Mouse (Mus musculus): ENCODE measurements at regions not wholly inside any gene's neighbourhood (a gene's known extent, or its start where the extent isn't known, plus 50 kb on each side); places are given as distances from the start of the nearest gene placed in this dataset.
"Not testable (repeated sequence)": the region's sequence is repeated elsewhere in the genome, so short reads cannot be mapped to it uniquely, and the experiment has no call there.

DNA sequence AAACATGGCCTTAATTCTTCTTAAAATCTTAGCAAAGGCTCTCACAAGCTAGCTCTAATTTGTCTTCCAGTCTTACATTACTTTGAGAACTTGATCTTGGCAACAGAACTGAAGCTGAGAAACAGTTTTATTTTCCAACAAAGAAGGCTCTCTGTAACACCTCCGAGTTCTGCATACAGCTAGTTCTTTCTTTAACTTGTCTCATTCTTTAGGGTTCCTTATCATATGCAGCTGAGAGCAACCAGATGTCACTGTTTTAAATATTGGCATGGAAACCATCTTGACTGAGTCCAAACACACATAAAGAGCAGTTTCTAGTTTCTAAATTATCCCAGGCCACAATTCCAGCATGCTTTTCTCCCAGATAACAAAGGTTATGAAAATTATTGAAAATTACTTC, 969.9 kb downstream of the Diaph3 start:
- DNase-seq: no peak

DNA sequence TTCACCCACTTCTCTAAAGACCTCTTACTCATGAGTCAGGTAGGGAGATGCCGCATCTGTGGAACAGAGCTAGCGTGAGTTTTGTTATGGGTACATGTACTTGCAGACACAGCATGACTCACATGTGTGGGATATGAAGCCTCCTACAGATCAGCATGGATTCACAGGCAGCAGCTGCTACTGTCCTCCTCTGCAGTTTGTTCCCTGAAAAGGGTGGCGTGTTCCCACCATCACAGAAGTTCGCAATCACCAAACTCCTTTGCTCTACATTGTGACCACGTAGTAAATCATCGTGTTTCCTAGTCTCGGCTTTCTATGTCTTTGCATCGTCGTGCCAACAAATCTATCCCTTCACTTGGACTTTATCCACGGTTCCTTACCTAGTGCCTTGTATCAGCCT, 981.9 kb downstream of the Diaph3 start:
- no peak for DNase-seq

DNA sequence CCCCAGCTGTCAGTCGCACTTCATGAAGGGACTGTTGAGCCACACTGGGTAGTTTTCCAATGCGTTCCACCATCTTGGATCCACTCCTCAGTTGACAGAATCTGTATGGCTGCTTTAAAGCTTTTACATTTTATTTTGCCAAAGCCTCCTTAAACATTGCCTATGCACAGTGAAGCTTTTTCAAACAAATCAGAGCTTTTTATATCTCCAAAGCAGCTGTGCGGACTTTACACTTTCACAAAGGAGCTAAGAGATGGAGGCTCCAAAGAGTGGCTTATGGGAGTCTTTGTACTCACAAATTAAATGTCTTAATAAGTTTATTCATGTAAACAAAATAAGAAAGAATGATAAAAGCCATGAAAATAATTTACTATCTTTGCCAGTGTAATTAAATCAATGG, 986.3 kb downstream of the Diaph3 start:
- DNase-seq: no peak

DNA sequence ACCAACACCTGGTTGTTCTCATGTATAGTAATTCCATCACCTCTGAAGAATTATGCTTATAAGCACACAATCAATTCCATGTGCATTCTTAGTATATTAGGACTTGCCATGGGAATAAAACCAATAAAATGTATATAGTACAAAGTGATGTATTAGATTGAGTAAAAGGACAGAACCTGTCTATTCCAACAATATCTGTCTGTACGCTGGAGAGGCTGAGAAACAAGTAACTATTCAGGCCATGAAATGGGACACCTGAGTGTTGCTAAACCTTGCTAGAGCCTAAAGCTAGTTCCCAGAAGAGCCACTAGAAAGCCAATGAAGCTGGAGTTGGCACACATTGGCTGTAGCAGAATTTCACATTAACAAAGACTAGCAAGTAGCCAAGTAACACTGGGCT, 989.8 kb downstream of the Diaph3 start:
- DNase-seq: no peak

DNA sequence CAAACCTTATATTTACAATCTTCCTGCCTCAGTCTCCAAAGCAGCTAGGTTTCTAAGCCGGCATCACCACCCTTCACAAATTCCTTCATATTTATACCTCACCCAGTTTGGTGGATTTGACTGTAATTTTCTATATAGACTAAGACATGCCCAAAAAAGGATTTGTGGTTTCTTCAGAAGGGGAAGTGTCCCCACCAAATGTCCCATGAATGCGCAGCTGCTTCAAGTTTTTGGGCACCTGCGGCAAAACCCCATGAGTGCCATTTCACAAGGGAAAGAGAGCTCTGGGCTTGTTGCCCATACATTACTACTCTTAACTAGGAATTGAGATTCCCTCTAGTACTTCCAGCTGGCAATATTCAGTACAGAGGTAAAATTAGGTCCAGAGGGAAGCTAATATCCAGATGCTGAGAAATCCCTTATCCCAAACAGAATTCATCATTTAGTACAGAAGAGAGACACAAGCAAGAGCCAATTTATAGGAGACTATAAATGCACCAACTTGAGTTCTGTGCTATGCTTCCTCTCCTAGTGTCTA, 990.6 kb downstream of the Diaph3 start:
- no peak for DNase-seq

DNA sequence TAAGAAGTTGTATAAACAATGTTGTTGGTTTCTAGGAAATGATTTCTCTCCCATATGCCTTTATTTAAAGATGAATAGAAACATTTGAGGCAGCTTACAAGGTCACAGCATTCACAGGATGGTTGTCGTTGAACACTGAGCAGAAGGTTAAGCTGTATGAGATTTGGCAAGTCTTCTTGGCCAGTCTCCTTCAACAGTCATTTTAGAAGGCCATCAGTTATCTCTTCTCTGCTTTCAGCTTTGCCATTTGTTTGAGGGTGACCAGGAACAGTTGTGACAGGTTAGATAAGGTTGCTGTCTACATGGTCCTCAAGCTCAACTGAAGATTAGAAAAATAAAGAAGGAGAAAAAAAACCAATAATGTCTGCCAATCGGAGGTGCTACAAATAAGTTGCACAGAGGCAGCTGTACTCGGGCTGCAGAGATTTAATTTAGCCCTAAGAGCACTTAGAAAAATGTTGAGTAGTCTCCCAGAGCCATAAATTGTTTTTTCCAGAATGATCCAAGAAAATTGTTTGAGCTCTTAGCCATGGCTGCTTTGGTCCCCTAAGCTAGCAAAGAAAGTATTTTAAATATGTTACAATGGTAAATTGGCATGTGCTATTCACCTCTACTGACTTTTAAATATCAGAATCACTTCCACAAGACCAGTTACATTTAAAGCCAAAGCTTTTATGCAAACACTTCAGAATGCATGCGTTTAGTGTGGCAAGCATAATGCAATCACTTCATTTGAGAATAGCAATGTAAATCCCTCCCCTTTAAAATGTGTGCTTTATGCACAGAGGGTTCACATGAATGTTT, 1025.6 kb downstream of the Diaph3 start:
- DNase-seq: no peak

DNA sequence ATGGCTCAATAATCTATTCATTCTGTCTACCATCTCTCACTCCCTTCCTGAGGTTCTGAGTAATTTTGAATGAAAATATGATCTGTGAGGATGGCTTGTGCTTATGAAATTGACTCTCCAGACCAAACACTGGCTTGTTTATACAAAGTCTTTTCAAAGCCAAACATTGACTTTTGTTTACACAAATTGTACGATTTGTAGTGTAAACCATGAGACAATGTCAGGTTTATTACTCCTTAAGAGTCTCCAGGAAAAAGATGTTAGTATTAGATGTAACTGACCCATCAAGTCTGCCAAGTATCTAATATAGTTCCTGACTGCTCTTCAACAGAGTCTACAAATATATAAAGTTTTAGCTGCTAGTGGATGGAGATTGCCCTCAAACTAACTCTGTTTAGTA, 1039.5 kb downstream of the Diaph3 start:
- no peak for DNase-seq

DNA sequence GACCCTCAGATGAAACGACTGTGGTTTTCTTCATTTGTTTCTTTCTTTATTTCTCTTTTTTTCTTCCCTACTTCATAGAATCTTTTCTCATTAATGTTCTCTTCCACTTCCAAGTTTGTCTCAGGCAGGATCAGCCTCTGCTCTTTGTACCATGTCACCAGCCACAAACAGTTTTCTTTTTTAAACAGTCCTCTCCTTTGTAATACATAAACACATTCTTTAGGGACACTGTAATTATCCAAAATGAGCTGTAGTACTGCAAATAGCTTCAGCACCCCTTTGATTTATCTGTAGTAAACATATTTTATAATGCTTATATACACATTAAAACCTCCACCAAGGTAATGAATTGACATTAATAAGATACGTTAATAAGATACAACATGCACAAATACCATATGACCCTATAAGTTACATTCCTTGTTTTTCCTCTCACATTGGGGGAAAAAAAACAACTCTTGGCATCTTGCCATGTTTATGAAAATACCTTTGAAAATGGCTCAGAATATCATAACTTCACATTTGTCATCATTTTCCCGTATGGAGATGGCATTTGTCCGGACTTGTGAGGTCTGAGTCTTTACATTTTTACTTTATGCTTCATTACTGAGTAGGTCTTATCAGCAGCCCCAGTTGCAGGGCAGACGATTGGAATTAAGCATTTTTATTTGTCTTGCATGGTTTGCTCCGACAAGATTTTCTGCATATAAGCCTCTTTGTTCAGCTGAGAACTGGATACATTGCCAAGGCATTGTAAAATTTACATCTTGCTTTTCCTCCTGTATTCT, 1070.5 kb downstream of the Diaph3 start:
- DNase-seq: no peak

DNA sequence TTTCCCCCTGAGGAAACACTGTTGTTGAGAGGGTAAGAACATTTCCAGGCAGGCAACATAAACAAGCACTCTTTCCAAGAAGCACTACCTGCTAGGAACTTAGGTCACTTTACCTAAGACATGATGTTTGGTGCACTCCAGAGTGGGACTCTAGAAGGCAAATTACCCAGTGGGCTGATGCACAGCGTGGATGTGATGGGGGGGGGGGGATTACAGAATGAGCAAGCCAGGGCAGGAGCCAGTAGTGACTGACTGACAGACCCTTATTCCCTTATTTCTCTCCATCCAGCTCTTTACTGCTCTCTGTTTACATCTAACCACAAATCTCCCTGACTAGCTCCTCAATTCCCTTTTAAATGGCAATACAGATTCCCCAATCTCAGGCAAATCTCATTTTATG, 1071.7 kb downstream of the Diaph3 start:
- DNase-seq: no peak

DNA sequence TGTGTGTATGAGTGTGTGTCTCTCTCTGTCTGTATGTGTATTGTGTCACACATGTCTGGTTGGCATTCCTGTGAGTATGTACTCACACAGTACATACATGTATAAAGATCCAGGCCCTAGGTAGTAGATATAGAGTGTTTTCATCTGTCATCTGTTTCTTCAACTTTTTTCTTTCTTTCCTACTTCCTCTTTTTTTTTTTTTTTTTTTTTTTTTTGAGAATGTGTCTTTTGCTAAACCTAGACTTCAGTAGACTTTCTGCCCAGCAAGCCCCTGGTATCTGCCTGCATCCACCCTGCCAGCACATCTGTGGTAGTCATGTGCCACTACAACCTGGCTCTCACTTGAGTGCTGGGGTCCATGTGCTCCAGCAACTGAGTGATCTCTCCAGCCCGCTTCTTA, 1073.3 kb downstream of the Diaph3 start:
- DNase-seq: no peak

DNA sequence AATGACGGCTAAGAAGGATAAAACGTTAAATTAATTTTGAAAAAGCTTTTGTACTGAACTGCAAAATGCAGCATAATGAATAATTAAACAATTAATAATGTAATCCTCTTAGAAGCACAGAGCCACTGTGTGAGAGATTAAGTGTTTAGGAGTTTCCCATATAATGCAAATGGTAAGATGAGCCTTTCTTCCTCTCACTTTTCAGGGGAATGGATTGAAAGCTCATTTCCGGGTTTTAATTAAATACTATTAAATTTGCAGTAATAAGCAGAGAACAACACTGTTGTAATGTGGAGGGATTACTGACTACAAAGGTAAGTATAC, 1077.5 kb downstream of the Diaph3 start:
- DNase-seq: no peak

DNA sequence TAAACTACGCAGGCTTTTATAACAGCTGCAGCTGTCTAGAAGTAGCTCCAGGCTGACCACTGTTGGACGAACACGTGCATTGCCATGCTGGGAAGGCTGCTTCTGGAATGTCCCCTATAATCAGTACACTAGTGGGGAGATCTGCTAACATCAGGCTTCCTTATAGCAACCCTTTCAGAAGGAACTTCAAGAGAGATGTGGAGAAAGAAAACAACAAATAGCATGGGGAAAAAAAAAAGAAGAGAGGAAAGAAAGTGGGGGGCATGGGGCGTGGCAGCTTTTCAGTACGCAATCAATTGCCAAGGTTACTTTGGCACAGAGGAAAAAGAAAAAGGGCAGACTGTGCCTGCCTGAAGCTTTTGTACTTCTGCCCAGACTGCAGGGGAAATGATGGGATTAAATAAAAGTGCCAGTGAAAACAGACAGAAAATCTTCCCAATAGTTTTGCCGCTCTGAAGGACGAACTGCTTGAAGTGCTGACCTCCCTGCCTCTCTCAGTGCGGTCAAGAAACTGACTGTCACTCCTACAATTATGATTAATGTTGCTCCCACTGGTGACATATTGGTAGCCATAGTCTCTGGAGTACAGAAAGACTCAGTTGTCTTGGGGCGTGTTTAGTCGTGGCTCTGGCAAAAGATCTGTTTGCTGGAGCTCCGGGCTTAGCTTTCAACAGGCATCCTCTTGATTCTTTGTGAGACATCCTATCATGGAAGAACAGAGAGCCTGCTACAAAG, 1078.0 kb downstream of the Diaph3 start:
- DNase-seq: no peak

DNA sequence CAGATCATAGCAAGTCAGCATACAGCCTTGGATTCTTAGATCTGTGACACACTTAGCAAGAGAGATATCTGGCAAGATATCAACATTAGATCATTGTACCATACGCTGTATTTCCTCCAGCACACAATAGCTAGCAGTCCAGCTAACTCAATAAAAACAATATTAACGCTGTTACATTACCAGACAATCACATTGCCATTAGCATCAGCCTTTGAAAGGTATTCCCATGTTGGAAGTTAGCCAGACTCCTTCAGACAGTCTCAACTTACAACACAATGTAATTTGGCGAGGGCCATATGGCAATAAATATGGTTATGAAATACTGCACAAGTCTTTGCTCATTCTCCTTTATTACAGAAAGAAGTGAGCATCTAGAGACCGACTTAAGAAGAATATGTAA, 1084.0 kb downstream of the Diaph3 start:
- no peak for DNase-seq

DNA sequence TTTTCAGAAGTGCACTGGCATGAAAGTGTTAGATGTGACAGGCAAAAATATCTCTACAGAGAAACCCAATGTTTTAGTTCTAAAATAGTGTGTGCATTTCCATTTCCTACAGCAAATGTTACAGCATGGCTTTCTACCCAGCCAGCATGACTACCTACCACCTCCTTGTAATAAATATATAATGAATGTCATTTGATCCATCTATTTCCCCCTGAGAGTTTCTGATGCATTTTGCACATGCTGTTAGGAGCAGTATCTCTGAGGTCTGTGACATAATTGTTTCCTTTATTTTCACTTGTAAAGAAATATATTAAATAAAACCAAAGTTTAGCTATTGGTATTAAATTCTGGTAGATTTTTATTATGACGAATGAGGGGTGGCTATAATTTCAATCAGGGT, 1086.4 kb downstream of the Diaph3 start:
- no peak for DNase-seq

DNA sequence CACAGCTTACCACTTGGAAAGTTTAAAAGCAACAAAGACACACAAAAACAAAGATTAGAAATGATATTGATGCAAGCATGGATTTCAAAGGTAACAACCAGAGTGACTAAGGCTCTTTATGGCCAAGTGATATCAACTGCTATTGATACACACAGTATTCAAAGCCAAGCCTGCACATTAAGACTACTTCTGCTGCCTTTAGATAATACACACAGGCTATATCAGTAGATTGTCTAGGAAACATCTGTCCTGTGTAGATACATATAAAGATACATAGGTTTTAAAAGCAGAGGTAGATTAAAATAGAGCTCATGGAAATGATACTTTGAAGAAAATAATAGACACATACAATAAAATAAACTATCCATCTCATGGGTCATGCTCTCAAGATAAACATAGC, 1111.6 kb downstream of the Diaph3 start:
- DNase-seq: no peak

DNA sequence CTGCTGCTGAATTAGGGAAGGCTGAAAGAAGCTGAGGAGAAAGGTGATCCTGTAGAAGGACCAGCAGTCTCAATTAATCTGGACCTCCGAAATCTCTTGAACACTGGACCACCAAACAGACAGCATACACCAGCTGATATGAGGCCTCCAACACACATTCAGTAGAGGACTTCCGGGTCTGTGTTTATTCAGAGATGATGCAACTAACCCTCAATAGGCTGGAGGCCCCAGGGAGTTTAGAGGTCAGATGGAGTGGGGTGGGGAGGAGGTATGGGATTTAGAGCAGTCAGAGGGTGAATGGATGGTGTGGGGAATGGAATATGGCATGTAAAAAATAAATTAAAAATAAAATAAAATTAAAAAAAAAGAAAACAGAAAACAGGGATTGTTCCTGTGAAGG, 1123.4 kb downstream of the Diaph3 start:
- not testable (repeated sequence) for DNase-seq

All from cerebellum, adult 18-20 months (tissue).